Mouse (Mus musculus) lung, postnatal 10 days (tissue): ENCODE results near the gene Polr2j.
"Not testable (repeated sequence)": the region's sequence is repeated elsewhere in the genome, so short reads cannot be mapped to it uniquely, and the experiment has no call there.

Experiments used
- DNase-seq: peaks from one replicate; pipeline ENCODE4 v3.0.0; 2021

The Polr2j gene

DNA sequence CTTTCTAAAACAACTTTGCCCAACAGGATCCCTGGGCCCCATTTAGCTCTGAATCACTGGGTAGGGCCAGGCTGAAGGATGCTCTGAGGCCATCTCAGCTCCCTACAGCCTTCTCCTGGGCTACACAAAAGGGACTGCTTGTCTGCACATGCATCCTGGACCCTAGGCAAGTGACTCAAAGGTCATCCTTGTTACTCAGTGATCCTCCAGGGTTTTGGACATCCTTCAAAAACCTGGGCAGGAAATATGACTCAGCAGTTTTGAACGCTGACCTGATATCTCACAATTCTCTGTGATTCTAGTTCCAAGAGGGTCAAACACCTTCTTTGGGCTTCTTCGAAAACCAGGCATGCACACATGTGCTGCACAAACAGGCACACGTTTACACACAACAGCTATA is 7.4 kb upstream of the Polr2j start:
- no peak for DNase-seq

DNA sequence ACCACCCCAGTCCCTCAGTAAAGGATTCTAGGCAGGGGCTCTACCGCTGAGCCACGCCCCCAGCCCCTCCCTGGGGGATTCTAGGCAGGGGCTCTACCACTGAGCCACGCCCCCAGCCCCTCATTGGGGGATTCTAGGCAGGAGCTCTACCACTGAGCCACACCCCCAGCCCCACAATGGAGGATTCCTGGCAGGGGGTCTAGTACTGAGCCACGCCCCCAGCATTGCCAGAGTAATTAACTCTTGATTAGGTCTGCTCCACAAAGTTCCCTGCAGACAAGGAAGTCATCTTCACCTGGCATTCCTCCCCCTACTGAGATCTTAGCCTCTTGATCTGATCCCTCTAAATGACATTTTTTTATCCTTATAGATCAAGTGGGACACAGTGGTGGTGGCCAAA is 2.9 kb upstream of the Polr2j start:
- not testable (repeated sequence) for DNase-seq

DNA sequence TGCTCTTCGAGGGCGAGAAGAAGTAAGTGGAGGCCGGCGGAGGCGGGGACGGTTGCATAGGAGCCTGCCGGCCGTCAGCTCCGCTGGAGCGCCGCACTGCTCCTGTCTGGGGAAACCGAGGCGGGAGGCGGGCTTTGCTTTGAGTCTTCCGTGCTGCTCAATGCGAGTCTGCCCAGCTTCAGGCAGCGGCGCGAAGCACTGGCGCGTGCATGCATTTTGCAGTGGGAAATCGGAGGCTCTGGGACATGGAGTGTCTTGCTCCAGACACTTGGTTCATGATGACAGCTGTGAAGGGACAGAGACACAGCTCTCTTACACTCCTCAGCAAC is 317 bp downstream of the Polr2j start:
- DNase-seq = no peak

DNA sequence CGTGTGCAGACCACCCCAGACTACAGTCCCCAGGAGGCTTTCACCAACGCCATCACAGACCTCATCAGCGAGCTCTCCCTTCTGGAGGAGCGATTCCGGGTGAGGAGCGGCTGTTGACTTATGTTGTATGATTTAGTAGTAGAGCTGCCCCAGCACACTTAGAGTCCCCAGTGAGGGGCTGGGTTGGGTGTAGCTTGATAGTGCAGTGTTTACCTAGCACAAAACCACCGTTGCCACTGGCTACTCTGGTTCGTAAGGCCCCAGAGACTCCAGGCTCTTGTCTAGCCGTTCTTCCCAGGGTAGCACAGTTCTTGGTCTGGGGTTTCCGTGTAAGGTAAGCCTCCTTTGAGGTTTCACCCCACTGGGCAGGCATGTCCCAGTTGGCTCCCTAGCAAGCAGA is 5.7 kb downstream of the Polr2j start:
- DNase-seq = no peak

DNA sequence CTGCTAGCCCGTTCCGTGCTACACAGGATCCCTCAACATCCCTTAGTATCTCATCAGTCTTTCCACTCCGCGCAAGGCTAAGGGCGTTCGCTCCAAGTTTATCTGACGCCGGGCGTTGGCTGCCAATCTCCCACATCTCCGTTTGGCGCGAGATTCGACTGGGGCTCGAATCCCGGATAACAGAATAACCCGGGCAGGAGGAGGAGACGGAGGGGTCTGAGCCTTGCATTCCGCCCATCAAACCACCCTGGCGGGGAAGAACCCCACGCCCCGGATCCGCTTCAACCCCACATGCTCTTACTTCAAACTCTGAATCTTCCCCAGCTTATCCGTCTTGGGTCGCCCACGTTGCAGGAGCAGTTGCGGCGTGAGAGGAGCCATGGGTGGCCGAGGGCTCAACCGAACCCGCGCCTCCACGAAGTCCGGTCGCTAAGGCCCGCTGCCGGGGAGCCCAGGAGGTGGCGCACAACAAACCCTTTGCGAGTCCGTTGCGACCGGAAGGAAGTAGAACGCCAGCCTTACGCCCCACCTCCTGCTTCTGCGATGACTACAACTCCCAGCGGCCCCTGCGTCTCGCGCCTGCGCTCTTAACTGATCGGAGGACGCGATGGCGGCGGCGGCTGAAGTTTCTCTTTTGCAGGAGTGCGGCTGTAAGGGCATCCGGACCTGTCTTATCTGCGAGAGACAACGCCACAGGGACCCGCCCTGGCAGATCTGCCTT is 19.3 kb downstream of the Polr2j start, which contains the start of the genes Lrwd1 and Alkbh4:
Gene Lrwd1, minus strand, starts transcription at position 504 of the 721 bp plus-strand sequence.
Gene Alkbh4, plus strand, starts transcription at position 576 of the 721 bp plus-strand sequence.
- DNase-seq = peak; percentile 98

DNA sequence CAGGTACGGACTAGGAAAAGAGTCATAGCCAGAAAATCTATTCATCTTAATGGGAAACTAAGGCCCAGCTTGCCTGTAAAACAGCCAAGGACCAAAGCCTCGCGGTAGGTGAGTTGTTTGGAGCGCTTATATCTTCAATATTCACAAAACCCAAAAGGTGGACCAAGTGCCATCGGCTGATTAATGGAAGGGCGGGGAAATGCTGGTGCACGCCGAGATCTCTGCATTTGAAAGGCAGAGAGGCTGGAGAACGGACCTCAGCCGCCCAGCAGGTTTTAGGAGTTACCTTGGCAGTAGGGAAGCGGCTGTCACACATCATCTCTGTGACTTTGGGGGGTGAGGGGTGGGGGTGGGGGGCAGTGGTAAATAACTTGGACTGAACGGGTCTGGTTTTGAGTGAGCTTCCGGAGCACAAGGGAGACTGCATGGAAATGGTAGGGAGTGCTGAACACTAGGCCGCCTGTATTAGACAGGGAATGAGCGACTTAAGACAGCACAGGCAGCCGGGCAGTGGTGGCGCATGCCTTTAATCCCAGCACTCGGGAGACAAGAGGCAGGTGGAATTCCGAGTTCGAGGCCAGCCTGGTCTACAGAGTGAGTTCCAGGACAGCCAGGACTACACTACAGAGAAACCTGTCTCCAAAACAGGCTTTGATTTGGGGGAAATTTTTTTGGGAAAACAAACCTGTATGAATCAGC is 20.0 kb downstream of the Polr2j start:
- DNase-seq = peak; percentile 13

DNA sequence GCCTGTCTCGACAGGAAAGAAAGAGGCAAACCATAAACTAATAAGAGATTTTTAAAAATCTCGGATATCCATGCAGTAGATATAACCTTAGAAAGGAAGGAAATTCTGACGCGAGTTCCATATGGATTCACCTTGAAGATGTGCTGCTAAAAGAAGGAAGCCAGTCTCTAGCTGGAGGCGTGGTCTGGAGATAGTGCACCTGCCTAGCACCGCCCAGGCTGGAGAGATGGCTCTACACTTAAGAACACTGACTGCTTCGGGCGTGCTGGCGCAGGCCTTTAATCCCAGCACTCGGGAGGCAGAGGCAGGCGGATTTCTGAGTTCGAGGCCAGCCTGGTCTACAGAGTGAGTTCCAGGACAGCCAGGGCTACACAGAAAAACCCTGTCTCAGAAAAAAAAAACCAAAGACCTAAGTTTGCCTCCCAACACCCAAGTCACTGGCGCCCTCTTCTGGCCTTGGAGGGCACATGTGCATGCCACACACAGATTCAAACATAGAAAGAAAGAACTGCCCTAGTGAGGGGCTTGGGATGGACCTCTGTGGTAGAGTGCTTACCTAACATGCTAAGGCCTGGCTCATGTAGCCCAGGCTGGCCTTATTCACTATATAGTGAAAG is 21.3 kb downstream of the Polr2j start:
- peak; percentile 64 for DNase-seq

DNA sequence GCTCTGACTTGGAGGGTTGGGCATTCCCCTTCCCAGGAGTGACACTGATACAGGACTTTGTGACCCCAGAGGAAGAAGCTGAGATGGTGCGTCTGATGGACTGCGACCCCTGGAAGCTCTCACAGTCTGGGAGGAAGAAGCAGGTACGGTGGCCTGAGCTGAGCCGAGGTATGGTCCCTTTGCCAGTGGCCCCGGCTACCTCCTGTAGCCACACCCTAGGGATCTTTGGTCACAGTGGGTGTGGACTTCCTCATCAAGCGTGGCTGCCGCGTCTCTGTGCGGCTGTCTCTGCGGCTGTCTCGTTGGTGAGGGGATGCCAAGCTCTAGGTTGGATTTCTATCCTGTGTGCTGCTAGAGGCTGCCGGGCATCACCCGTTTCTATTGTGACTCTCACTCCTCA is 23.0 kb downstream of the Polr2j start:
- DNase-seq = no peak

DNA sequence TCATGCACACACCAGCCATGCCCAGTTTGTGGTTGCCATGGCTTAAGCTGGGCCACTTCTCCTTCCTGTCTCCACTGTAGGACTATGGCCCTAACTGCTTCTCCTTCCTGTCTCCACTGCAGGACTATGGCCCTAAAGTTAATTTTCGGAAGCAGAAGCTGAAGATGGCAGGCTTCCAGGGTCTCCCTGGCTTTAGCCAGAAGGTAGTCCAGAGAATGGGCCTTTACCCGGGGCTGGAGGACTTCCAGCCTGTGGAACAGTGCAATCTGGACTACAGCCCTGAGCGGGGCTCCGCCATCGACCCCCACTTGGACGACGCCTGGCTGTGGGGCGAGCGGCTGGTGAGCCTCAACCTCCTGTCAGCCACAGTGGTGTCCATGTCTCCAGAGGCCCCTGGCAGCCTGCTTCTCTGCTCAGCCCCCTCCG is 23.6 kb downstream of the Polr2j start:
- DNase-seq = no peak

DNA sequence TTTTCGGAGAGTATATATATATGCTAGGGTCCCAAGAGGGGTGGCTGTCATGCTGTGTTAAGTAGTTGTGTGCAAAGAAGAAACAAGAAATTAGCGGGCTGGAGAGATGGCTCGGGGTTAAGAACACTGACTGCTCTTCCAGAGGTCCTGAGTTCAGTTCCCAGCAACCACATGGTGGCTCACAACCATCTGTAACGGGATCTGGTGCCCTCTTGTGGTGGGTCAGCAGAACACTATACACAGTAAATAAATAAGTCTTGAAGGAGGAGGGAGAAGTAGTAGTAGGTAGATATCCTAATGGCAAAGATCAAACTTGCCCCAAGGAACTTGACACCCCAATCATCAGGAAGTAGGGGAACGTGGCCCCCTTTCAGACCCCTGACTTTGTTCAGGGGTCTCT is 26.3 kb downstream of the Polr2j start:
- DNase-seq = no peak

DNA sequence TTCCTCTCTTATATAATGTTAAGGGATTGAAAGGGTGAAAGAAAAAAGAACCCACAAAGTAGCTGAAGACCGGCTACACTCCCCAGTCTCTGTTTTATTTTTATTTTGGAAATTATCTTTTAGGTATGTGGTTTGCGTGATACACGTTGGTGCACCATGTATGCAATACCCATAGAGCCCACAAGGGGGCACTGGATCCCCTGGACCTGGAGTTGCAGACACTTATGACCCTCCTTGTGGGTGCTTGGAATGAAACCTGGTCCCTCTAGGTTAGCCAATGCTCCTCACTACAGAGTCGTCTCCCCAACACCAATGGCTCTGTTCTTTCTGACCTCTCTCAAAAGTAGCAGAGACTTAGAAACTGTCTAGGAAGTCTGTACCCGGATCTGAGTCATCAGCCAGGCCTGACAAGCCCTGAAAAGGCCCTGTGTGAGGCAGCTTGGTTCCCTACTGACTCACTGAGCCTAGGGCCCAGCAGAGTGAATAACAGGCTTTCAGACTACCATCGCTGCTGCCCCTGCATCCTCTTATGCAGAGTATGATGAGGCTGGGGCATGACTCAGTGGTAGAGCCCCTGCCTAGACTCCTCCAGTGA is 26.8 kb downstream of the Polr2j start:
- no peak for DNase-seq

DNA sequence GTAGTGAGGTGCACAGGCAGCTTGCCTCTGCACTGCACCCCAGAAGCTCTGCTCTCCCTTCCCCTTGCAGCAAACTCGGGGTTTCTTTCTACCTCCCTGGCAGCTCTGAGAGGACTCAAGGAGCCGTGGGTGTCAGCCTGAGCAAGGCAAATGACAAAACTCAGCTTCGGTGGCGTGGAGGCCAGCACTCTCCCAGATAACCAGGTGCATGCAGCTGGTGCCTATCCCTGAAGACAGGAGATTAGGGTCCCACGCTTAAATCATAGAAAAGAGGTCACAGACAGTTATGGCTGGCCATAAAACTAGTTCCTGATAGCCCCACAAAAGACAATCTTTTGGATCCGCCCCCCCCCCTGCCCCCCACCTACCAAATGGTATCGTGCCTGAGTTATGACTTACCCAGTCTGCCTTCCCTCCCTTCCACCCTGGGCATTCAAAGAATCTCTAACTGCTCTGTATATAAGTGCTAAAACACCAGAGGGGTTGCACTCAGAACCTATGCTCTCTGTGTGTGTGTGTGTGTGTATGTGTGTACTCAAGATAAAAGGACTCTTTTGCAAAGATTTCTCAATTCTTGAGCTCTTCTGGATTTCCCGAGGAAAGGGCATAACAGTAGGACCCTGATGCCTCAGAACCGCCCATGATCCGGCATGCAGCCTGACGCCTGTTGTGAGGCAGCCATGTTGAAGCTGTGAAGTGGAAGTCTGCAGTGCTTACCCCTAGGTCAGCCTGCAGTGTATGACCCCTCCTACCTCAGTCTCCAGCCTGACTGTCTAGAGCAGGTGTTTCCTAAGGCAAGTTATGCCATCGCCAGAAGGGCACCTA is 28.4 kb downstream of the Polr2j start:
- DNase-seq = peak; percentile 74

DNA sequence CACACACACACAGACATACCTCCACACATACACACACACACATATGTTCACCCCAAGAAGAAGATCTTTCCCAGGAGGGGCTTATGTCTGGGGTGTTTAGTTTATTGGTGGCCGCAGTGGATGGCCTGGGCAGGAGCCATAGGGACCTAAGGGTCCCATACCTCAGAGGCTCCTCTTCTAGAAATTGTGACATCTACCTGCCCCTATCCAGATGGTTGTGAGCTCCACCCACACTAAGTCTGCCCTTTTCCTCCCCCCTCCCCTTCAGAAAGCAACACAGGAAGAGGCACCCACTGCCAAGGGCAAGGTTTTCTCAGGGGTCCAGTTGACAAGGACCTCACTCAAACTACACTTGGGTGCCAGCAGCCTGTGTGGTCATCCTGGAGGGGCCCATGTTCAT is 30.5 kb downstream of the Polr2j start:
- peak; percentile 38 for DNase-seq

DNA sequence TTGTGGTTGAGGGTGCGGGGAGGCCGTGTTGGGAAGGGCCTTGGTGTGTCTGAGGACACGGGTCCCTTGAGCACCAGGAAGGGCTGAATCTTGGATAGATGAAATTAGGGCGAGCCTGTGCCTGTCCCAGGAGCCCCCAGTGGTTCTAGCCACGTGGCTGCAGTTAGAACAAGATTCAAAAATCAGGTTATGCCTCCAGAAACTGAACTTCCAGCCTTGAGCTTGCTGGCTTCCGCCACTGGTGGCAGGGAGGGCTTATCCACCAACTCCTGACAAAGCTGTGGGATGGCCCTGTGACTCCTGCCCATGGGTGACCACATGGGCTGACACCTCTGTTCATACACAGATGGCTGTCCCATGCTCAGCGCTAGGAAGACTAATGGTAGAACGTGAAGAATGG is 31.3 kb downstream of the Polr2j start:
- no peak for DNase-seq

DNA sequence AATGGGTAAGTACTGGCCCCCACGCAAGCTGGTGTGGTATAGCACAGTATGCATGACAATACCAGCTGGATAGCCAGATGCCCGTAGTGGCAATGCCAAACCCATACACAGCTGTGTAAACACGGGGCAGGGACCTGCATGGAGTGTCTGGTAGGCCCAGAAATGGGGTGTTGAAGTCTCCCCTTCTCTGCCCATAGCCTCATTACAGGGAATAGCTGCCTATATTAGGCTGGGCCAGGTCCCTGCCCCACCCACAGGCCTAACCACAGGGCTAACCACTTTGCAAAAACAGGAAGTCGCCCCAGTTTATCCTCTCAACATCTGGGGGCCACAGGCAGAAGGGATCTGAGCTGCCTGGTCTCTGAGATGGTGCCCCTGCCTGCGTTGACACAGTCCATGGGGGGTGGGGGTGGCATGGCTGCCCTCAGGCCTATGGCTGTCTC is 32.7 kb downstream of the Polr2j start:
- DNase-seq = not testable (repeated sequence)

DNA sequence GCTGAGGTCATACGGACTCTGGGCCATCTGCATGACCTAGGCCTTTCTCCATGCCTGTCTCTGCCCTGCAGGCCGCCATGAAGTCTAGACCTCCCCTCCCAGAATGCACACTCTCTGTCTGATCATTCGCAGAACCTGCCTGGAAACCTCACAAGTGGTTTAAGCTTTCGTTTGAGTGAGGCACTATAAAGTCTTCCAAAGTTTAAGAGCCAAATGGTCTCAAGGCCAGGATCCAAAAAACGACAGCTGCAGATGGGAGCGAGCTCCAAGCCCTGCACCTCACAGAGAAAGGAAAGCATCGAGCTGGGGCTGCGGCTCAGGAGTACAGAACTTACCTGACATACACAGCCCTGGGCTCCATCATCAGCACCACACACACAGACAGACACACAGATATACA is 35.9 kb downstream of the Polr2j start:
- DNase-seq = no peak

DNA sequence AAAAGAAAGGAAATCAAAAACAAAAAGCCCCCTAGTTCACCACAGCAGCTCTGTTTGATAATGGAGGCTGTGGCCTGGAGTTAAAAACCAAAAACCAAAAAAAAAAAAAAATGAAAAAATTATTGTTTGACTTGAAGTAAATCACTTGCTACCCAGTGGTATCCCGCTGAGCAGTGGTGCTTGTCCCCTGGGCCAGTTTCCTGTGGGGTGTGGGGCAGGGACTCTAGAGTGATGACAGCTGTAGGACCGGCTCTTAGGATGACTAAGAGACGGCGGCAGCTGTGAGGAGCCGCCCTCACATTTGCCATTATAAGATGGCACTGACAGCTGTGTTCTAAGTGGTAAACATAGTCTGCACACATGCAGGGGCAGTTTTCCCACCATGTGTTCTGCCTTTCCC is 39.0 kb downstream of the Polr2j start:
- peak; percentile 76 for DNase-seq

DNA sequence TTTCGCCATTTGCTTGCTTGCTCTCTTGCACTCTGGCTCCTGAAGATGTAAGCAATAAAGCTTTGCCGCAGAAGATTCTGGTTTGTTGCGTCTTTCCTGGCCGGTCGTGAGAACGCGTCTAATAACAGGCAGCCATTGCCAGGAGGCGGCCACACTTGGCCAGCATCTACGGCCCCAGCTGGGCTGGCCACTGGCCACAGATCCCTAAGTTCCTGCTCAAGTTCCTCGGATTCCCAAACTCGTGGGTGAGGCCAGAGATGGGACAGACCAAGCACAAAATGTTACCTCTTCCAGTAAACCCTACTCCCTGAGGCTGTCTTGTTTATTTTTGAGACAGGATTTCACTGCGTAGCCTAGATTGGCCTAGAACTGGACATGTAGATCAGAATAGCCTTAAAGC is 43.7 kb downstream of the Polr2j start:
- DNase-seq = peak; percentile 79

DNA sequence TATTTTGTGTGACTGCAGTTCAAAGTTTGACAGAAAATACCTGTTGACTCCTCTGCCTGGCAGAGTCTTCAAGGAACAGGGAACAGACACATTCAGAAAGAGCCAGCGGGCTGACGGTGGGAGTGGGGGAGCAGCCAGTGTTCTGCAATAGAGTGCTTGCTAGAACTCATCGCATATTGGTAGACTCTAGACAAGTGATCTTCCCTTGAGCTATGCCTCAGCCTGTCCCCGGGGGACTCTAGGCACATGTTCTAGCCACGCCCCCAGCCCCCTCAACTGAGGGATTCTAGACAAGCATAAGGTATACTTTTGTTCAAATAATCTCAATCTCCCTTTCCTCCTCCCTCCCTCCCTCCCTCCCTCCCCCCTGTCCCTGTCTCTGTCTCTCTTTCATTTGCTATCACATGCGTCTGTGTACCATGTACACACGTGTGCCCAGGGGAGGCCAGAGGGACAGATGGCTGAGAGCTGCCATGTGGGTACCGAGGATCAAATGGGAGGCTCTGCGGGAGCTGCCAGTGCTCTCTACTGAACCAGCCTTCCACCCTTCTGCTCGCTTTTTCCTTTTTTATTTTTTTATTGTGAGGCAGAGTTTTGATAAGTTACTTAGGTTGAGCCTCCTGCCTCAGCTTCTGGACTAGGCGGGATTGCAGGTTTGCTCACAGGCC is 47.5 kb downstream of the Polr2j start:
- DNase-seq = no peak

DNA sequence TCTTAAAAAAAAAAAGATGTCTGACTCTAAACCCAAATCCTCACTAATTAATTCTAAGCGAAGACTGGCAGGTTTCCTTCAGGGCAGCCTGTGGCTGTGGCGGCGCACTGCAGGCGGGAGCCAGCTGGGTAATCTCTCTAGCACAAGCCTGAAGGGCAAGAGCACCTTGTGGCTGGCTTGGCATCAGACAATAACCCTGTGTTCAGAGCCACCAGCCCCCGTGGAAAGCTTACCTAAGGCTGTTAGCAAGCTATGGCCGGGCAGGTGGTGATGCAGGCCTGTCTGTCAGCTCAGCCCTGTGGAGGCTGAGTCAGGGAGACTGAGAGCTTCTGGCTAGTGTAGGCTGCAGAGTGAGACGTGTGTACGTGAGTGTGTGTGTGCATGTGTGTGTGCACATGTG is 48.8 kb downstream of the Polr2j start:
- DNase-seq = no peak

DNA sequence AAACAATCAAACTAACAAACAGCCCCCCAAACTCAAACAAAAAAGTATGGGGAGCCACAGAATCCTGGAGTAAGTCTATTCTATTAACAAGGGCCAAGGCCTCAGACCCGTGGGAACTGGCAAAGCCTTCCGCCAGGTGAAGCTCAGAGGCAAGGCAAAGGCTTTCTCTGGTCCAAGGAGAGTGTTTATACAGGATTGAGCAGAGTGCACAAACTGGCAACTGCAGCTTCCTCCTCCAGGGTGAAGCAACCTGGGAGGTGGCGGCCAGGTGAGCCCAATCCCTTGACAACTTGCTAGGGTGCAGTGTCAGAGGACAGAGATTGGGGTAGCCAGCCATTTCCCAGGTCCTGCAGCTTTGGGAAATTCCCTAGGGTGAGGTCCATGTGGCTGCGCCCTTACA is 50.9 kb downstream of the Polr2j start:
- DNase-seq = no peak

DNA sequence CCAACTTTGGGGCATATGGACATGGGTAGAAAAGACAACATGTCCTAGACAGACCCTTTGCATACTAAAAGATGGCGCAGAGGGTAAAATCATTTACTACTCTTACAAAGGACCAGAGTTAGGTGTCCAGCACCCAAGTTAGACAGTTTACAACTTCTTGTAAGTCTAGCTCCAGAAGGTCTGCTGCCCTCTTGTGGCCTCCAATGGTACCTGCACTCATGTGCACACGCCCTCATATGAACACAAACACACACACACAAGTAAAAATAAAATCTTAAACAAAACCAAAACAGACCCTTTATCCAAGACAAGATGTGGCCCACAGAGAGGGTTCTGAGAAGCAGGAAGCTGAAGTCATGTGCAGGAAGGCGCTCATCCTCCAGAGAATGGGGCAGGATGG is 51.6 kb downstream of the Polr2j start:
- no peak for DNase-seq
